Mouse (Mus musculus) ES-CJ7 (cell line): ENCODE data around the gene Hcfc1.
A peak's percentile ranks its signal among the peaks of the same experiment; 100 is the strongest.

ENCODE experiments used
- DNase-seq: peaks from one replicate; pipeline ENCODE4 v3.0.0; 2011; ENCODE audit warnings: low read depth, low spot score

The Hcfc1 gene

GRCm38 (mm10) chrX:73942294-73942693 is 23.9 kb downstream of the Hcfc1 start:
- no peak for DNase-seq

- no peak for DNase-seq
These were observed 24.3 kb downstream of the Hcfc1 start for GRCm38 (mm10) chrX:73941860-73942259.

GRCm38 (mm10) chrX:73931871-73932270 is 34.3 kb downstream of the Hcfc1 start:
- no peak for DNase-seq

GRCm38 (mm10) chrX:73930402-73931062 is 35.6 kb downstream of the Hcfc1 start, which contains the start of gene Renbp:
TSS of gene Renbp (minus strand) at chrX:73930850.
- peak; percentile 89 for DNase-seq

- no peak for DNase-seq
These were observed 43.6 kb downstream of the Hcfc1 start for GRCm38 (mm10) chrX:73922550-73922882.

GRCm38 (mm10) chrX:73921823-73922549 is 44.2 kb downstream of the Hcfc1 start, which contains the start of the genes Arhgap4 and Naa10:
TSS of gene Arhgap4 (minus strand) at chrX:73921870.
TSS of gene Naa10 (minus strand) at chrX:73921944.
- DNase-seq: peak; percentile 90

GRCm38 (mm10) chrX:73921285-73921822 is 44.8 kb downstream of the Hcfc1 start:
- DNase-seq: no peak

GRCm38 (mm10) chrX:73918631-73919030 is 47.5 kb downstream of the Hcfc1 start:
- DNase-seq: no peak

- DNase-seq: no peak
These were observed 49.2 kb downstream of the Hcfc1 start for GRCm38 (mm10) chrX:73916945-73917344.

GRCm38 (mm10) chrX:73914827-73915703 is 51.1 kb downstream of the Hcfc1 start:
- peak; percentile 98 for DNase-seq

- DNase-seq: no peak
These were observed 54.6 kb downstream of the Hcfc1 start for GRCm38 (mm10) chrX:73911588-73911987.

GRCm38 (mm10) chrX:73911156-73911555 is 55.0 kb downstream of the Hcfc1 start:
- no peak for DNase-seq

GRCm38 (mm10) chrX:73910451-73910850 is 55.7 kb downstream of the Hcfc1 start:
- no peak for DNase-seq

- DNase-seq: no peak
These were observed 56.1 kb downstream of the Hcfc1 start for GRCm38 (mm10) chrX:73910049-73910448.

- no peak for DNase-seq
These were observed 68.2 kb downstream of the Hcfc1 start for GRCm38 (mm10) chrX:73897959-73898358.

GRCm38 (mm10) chrX:73895719-73896118 is 70.4 kb downstream of the Hcfc1 start, which contains the start of gene L1cam:
TSS of gene L1cam (minus strand) at chrX:73896105.
- peak; percentile 51 for DNase-seq

- no peak for DNase-seq
These were observed 73.3 kb downstream of the Hcfc1 start for GRCm38 (mm10) chrX:73892833-73893232.
